Mouse (Mus musculus) CH12.LX (cell line): Measurements from ENCODE around the gene Nab2. TPM values are rescaled to one million over a fixed set of nuclear protein-coding genes. Genes with fewer than 3 reads are reported as not detected.

Experiments used
- DNase-seq: peaks from one replicate; pipeline ENCODE4 v3.0.0-alpha.2; 2013; ENCODE audit errors: extremely low read depth
- H3K27ac ChIP-seq: 2 replicates; pipeline ENCODE4 v1.5.1; 2012; ENCODE audit warnings: low read depth, mild to moderate bottlenecking, control low read depth, moderate library complexity; ENCODE audit not compliant: insufficient read depth
- H3K27me3 ChIP-seq: replicated peaks from 2 replicates; pipeline ENCODE3; 2012; ENCODE audit warnings: inconsistent platforms
- H3K36me3 ChIP-seq, 2 experiments: replicated peaks in 1 of 2; 2 replicates each; pipeline versions ENCODE3 to v1.6.1; 2012; ENCODE audit warnings: inconsistent platforms in 1 of 2, low read length in 1 of 2, mild to moderate bottlenecking in 1 of 2, mixed read lengths in 1 of 2, moderate library complexity in 1 of 2; ENCODE audit not compliant: control insufficient read depth in 1 of 2, insufficient read depth in 1 of 2
- H3K4me1 ChIP-seq, 2 experiments: 2 replicates each; pipeline ENCODE4 v1.6.1; 2012; ENCODE audit warnings: inconsistent platforms in 1 of 2, moderate library complexity in 1 of 2; ENCODE audit not compliant: insufficient read depth in 2 of 2, control insufficient read depth in 1 of 2
- H3K4me2 ChIP-seq: 2 replicates; pipeline ENCODE4 v1.6.1; 2012; ENCODE audit warnings: low read depth, mild to moderate bottlenecking, control low read depth; ENCODE audit not compliant: poor library complexity, insufficient read depth, severe bottlenecking
- H3K4me3 ChIP-seq, 3 experiments: fragments of 150-350 bp in 1 of 3; sonication (generic) in 1 of 3; replicated peaks in 1 of 3; 2 replicates each; pipeline versions ENCODE3 to v1.5.1; 2011 to 2012; ENCODE audit warnings: low read depth in 2 of 3, low read length in 2 of 3, mild to moderate bottlenecking in 2 of 3, moderate library complexity in 2 of 3, control low read depth in 1 of 3, improper control_type of control experiment in 1 of 3, inconsistent platforms in 1 of 3, mixed read lengths in 1 of 3; ENCODE audit not compliant: poor library complexity in 1 of 3
- H3K79me2 ChIP-seq: replicated peaks from 2 replicates; pipeline ENCODE4 v1.6.1; 2012; ENCODE audit warnings: mild to moderate bottlenecking, moderate library complexity; ENCODE audit not compliant: control insufficient read depth, poor library complexity, insufficient read depth, severe bottlenecking; ENCODE audit errors: extremely low read depth
- H3K9ac ChIP-seq: 2 replicates; pipeline ENCODE4 v1.6.1; 2012; ENCODE audit warnings: low read depth, mild to moderate bottlenecking, control low read depth, moderate library complexity; ENCODE audit not compliant: insufficient read depth
- H3K9me3 ChIP-seq: replicated peaks from 2 replicates; pipeline ENCODE3; 2012; ENCODE audit warnings: low read length, inconsistent platforms, mixed read lengths
- BHLHE40 ChIP-seq: IDR thresholded peaks from 2 replicates; pipeline ENCODE4 v1.6.1; 2011; ENCODE audit warnings: mild to moderate bottlenecking, low read depth, low read length, improper control_type of control experiment
- ELF1 ChIP-seq: IDR thresholded peaks from 2 replicates; pipeline ENCODE4 v1.6.1; 2014; ENCODE audit warnings: low read depth, mild to moderate bottlenecking, inconsistent platforms, low read length, improper control_type of control experiment
- JUND ChIP-seq: conservative IDR thresholded peaks from 2 replicates; pipeline ENCODE4 v1.6.1; 2011; ENCODE audit warnings: low read depth, low read length, improper control_type of control experiment
- MAX ChIP-seq: IDR thresholded peaks from 2 replicates; pipeline ENCODE4 v1.6.1; 2011; ENCODE audit warnings: low read length, improper control_type of control experiment
- MXI1 ChIP-seq: IDR thresholded peaks from 2 replicates; pipeline ENCODE4 v1.6.1; 2011; ENCODE audit warnings: mild to moderate bottlenecking, low read depth, low read length, improper control_type of control experiment
- NELFE ChIP-seq: IDR thresholded peaks from 2 replicates; pipeline ENCODE4 v1.6.1; 2011; ENCODE audit warnings: low read depth, low read length, improper control_type of control experiment
- PAX5 ChIP-seq: IDR thresholded peaks from 2 replicates; pipeline ENCODE4 v1.6.1; 2012; ENCODE audit warnings: low read length, inconsistent platforms, mixed read lengths
- RCOR1 ChIP-seq: conservative IDR thresholded peaks from 2 replicates; pipeline ENCODE4 v1.6.1; 2012; ENCODE audit warnings: low read depth, mild to moderate bottlenecking, inconsistent platforms, low read length, improper control_type of control experiment
- SIN3A ChIP-seq: IDR thresholded peaks from 2 replicates; pipeline ENCODE4 v1.6.1; 2012; ENCODE audit warnings: low read length, improper control_type of control experiment, inconsistent platforms
- SMC3 ChIP-seq: IDR thresholded peaks from 2 replicates; pipeline ENCODE4 v1.6.1; 2011; ENCODE audit warnings: low read depth, low read length, improper control_type of control experiment
- TBP ChIP-seq: conservative IDR thresholded peaks from 2 replicates; pipeline ENCODE4 v1.6.1; 2011; ENCODE audit warnings: low read depth, low read length, improper control_type of control experiment
- TCF12 ChIP-seq: IDR thresholded peaks from 2 replicates; pipeline ENCODE4 v1.6.1; 2014; ENCODE audit warnings: low read depth, mild to moderate bottlenecking, inconsistent platforms, low read length, improper control_type of control experiment
- USF1 ChIP-seq: IDR thresholded peaks from 2 replicates; pipeline ENCODE4 v1.6.1; 2014; ENCODE audit warnings: low read depth, mild to moderate bottlenecking, inconsistent platforms, low read length, improper control_type of control experiment
- USF2 ChIP-seq: conservative IDR thresholded peaks from 2 replicates; pipeline ENCODE4 v1.6.1; 2011; ENCODE audit warnings: low read depth, low read length, improper control_type of control experiment
- dilution Hi-C: fragments of 300-500 bp; cut with MboI; formaldehyde crosslinking; loops from 2 replicates; pipeline ENCODE4 v1.14.3; 2020; ENCODE audit warnings: low sequenced_read_pairs; ENCODE audit not compliant: extremely low pct_unique_long_range_greater_than_20kb, extremely low pct_ligation_motif_present
- in situ Hi-C: fragments of 300-500 bp; cut with MboI; formaldehyde crosslinking; loops from 3 replicates; pipeline ENCODE4 v1.14.3; 2019; ENCODE audit warnings: low sequenced_read_pairs, low pct_ligation_motif_present, low pct_unique_long_range_greater_than_20kb, mixed read lengths
- polyA plus RNA-seq: library from polyadenylated mRNA; unstranded; fragments of >175 nt; gene quantifications from 2 replicates; pipeline ENCODE4 v1.2.1, GENCODE M21; 2012; ENCODE audit warnings: low read depth; ENCODE audit not compliant: insufficient read length
- total RNA-seq, 2 experiments: library from RNA; depleted of rRNA; stranded (reverse); fragments of 300-350 nt in 1 of 2; fragments of >200 nt in 1 of 2; gene quantifications; 2 replicates each; pipeline ENCODE4 v1.2.3; 2012 to 2014

Gene Nab2
- total and polyA plus RNA-seq, 3 experiments, result 8.1 to 10.0 (median 9.2) TPM

GRCm38 (mm10) chr10:127640421-127640820 is 27.9 kb downstream of the Nab2 start:
- peaks cover 16% of the 10 kb centered on the region for H3K79me2 ChIP-seq
- H3K36me3 ChIP-seq, result peaks cover 3 to 7% of the 10 kb centered on the region in 2 experiments
- H3K9ac ChIP-seq, result no peak overlapping the region
- DNase-seq, result no peak
- in situ Hi-C loops (no loop called here), dilution Hi-C loops (no loop called here)
- H3K9me3 ChIP-seq, result no peaks in the 10 kb centered on the region
- no peak overlapping the region for H3K27ac ChIP-seq
- no peak overlapping the region for H3K4me2 ChIP-seq
- TF ChIP-seq PAX5 (no peak), TBP (no peak), SIN3A (no peak), MAX (no peak), NELFE (no peak), ELF1 (no peak), USF1 (no peak)
- no peak overlapping the region for H3K4me3 ChIP-seq
- peaks cover 9 to 18% of the 10 kb centered on the region in 2 experiments for H3K4me1 ChIP-seq
- H3K27me3 ChIP-seq, result no peaks in the 10 kb centered on the region

- Histone ChIP-seq H3K27me3 (no peaks in the 10 kb centered on the region), H3K4me2 (no peak overlapping the region), H3K79me2 (no peaks in the 10 kb centered on the region), H3K9ac (no peak overlapping the region), H3K27ac (no peak overlapping the region), H3K4me1 (peaks cover 13 to 14% of the 10 kb centered on the region in 2 experiments), H3K9me3 (no peaks in the 10 kb centered on the region), H3K4me3 (no peak overlapping the region), H3K36me3 (no peaks in the 10 kb centered on the region)
- DNase-seq, result no peak
- TF ChIP-seq MAX (no peak), BHLHE40 (no peak), SMC3 (no peak), USF2 (no peak), JUND (no peak), MXI1 (no peak), RCOR1 (no peak), TCF12 (no peak)
- dilution Hi-C loops (no loop called here), in situ Hi-C loops (no loop called here)
Observed at GRCm38 (mm10) chr10:127632668-127633271, 35.6 kb downstream of the Nab2 start.
